Mouse (Mus musculus) heart, postnatal 0 days (tissue): ENCODE measurements around the gene Grm4. TPM values are rescaled to one million over a fixed set of nuclear protein-coding genes. Genes with fewer than 3 reads are reported as not detected.

Experiments used
- ATAC-seq: fragments of 200-750 bp; cut with Nextera tagmentation; 2 replicates; pipeline ENCODE4 v1.8.0; 2017; ENCODE audit warnings: low read depth, moderate number of reproducible peaks, moderate library complexity; ENCODE audit not compliant: insufficient read depth
- DNase-seq: peaks from one replicate; pipeline ENCODE4 v3.0.0-alpha.2; 2016; ENCODE audit warnings: low spot score
- H3K27ac ChIP-seq: fragments of 300-500 bp; sonication (generic); 2 replicates; pipeline ENCODE4 v1.5.1; 2014; ENCODE audit warnings: low read depth, mild to moderate bottlenecking
- H3K27me3 ChIP-seq: fragments of 300-500 bp; sonication (generic); 2 replicates; pipeline ENCODE4 v1.6.1; 2014; ENCODE audit warnings: low read length, mixed read lengths; ENCODE audit not compliant: control insufficient read depth, insufficient read depth
- H3K36me3 ChIP-seq: fragments of 300-500 bp; sonication (generic); replicated peaks from 2 replicates; pipeline ENCODE4 v1.6.1; 2014; ENCODE audit warnings: low read length, mixed read lengths; ENCODE audit not compliant: control insufficient read depth, insufficient read depth
- H3K4me1 ChIP-seq: fragments of 300-500 bp; sonication (generic); 2 replicates; pipeline ENCODE4 v1.6.1; 2014; ENCODE audit warnings: antibody characterized with exemption; ENCODE audit not compliant: control insufficient read depth, insufficient read depth
- H3K4me2 ChIP-seq: fragments of 300-500 bp; sonication (generic); 2 replicates; pipeline ENCODE4 v1.6.1; 2014; ENCODE audit warnings: low read depth, mild to moderate bottlenecking, low read length, moderate library complexity
- H3K4me3 ChIP-seq: fragments of 300-500 bp; sonication (generic); 2 replicates; pipeline ENCODE4 v1.5.1; 2014; ENCODE audit warnings: low read depth, low read length
- H3K9ac ChIP-seq: fragments of 300-500 bp; sonication (generic); replicated peaks from 2 replicates; pipeline ENCODE4 v1.6.1; 2014; ENCODE audit warnings: low read depth, low read length, mixed read lengths
- H3K9me3 ChIP-seq: fragments of 300-500 bp; sonication (generic); replicated peaks from 2 replicates; pipeline ENCODE4 v1.6.1; 2016; ENCODE audit warnings: low read length; ENCODE audit not compliant: control insufficient read depth
- CTCF ChIP-seq: IDR thresholded peaks from 2 replicates; pipeline ENCODE4 v1.5.1; 2016; ENCODE audit warnings: antibody characterized with exemption, control low read depth, low read depth
- EP300 ChIP-seq: IDR thresholded peaks from 2 replicates; pipeline ENCODE4 v1.6.1; 2016; ENCODE audit warnings: antibody characterized with exemption, low read depth
- WGBS: fragments of 180-500 bp; shearing (Covaris S2); extraction: QIAGEN DNeasy Blood & Tissue Kit; methylation state at CpG from one replicate; pipeline ENCODE4 v1.1.7; 2014; 5-methylcytosine and 5-hydroxymethylcytosine counted together
- polyA plus RNA-seq: library from polyadenylated mRNA; unstranded; fragments of >200 nt; fragmentation: Nextera tagmentation; extraction: Ambion mirVana; gene quantifications from 2 replicates; pipeline ENCODE4 v1.2.1, GENCODE M21; 2015
- total RNA-seq: library from RNA; depleted of rRNA; stranded (reverse); fragments of >200 nt; gene quantifications from 2 replicates; pipeline ENCODE4 v1.2.3, GENCODE M21; 2014; ENCODE audit warnings: low replicate concordance

The Grm4 gene
- total and polyA plus RNA-seq, 2 experiments from 2014 or later: 0.03 TPM; not detected in 1

GRCm38 (mm10) chr17:27510258-27511124, 10.7 kb downstream of the Grm4 start:
- peaks cover 97% of the 10 kb centered on the region for H3K27me3 ChIP-seq
- no peaks in the 10 kb centered on the region for H3K36me3 ChIP-seq
- H3K9ac ChIP-seq: no peak overlapping the region
- DNase-seq (no peak), ATAC-seq (no peak)
- no peak overlapping the region for H3K4me3 ChIP-seq
- no peaks in the 10 kb centered on the region for H3K9me3 ChIP-seq
- H3K4me1 ChIP-seq: peaks cover 4% of the 10 kb centered on the region; the same call in 1 of the 2 replicates
- no peak for TF ChIP-seq EP300
- TF ChIP-seq CTCF: no peak
- no peak overlapping the region for H3K4me2 ChIP-seq
- H3K27ac ChIP-seq: no peak overlapping the region
- WGBS: 38% methylated on average over 9 of the region's 9 CpGs

- TF ChIP-seq CTCF: no peak
- TF ChIP-seq EP300: no peak
- 61% methylated on average over 5 of the region's 5 CpGs for WGBS
- H3K4me1 ChIP-seq: peaks cover 4% of the 10 kb centered on the region; the same call in 1 of the 2 replicates
- no peak overlapping the region for H3K4me2 ChIP-seq
- H3K4me3 ChIP-seq: no peak overlapping the region
- H3K27ac ChIP-seq: no peak overlapping the region
- H3K9ac ChIP-seq: no peak overlapping the region
- peaks cover 96% of the 10 kb centered on the region for H3K27me3 ChIP-seq
- H3K9me3 ChIP-seq: no peaks in the 10 kb centered on the region
- no peaks in the 10 kb centered on the region for H3K36me3 ChIP-seq
- ATAC-seq (no peak), DNase-seq (no peak)
Observed at GRCm38 (mm10) chr17:27509056-27509455, 12.1 kb downstream of the Grm4 start.

GRCm38 (mm10) chr17:27508513-27508912, 12.7 kb downstream of the Grm4 start:
- Histone ChIP-seq H3K9me3 (no peaks in the 10 kb centered on the region), H3K27ac (no peak overlapping the region), H3K4me1 (peaks cover 4% of the 10 kb centered on the region; the same call in 1 of the 2 replicates), H3K4me2 (no peak overlapping the region), H3K36me3 (no peaks in the 10 kb centered on the region), H3K4me3 (no peak overlapping the region), H3K27me3 (peaks cover 96% of the 10 kb centered on the region), H3K9ac (no peak overlapping the region)
- no peak for DNase-seq
- ATAC-seq: no peak
- TF ChIP-seq EP300 (no peak), CTCF (no peak)
- WGBS: 69% methylated on average over 5 of the region's 5 CpGs

GRCm38 (mm10) chr17:27508002-27508401, 13.2 kb downstream of the Grm4 start:
- H3K27me3 ChIP-seq: peaks cover 94% of the 10 kb centered on the region
- peaks cover 4% of the 10 kb centered on the region; the same call in 1 of the 2 replicates for H3K4me1 ChIP-seq
- ATAC-seq: no peak
- H3K9me3 ChIP-seq: no peaks in the 10 kb centered on the region
- no peak overlapping the region for H3K9ac ChIP-seq
- no peak overlapping the region for H3K4me2 ChIP-seq
- no peak for DNase-seq
- no peak overlapping the region for H3K27ac ChIP-seq
- H3K4me3 ChIP-seq: no peak overlapping the region
- 64% methylated on average over 12 of the region's 12 CpGs for WGBS
- TF ChIP-seq CTCF (no peak), EP300 (no peak)
- H3K36me3 ChIP-seq: no peaks in the 10 kb centered on the region

- WGBS: 74% methylated on average over 7 of the region's 7 CpGs
- Histone ChIP-seq H3K27me3 (peaks cover 94% of the 10 kb centered on the region), H3K9me3 (no peaks in the 10 kb centered on the region), H3K27ac (no peak overlapping the region), H3K4me1 (peaks cover 2% of the 10 kb centered on the region; the same call in 1 of the 2 replicates), H3K9ac (no peak overlapping the region), H3K4me2 (no peak overlapping the region), H3K4me3 (no peak overlapping the region), H3K36me3 (no peaks in the 10 kb centered on the region)
- DNase-seq (no peak), ATAC-seq (no peak)
- TF ChIP-seq EP300: no peak
- no peak for TF ChIP-seq CTCF
Observed at GRCm38 (mm10) chr17:27507591-27507945, 13.6 kb downstream of the Grm4 start.
